Mouse (Mus musculus): ENCODE measurements around the gene Nos1ap.

GRCm38 (mm10) chr1:170371191-170371792, 218.4 kb downstream of the Nos1ap start:
- TF ChIP-seq CTCF (IDR thresholded peaks at IDR 0.05; ENCODE audit: control insufficient read depth, insufficient read depth, insufficient read length) (no peak), FOSL1 (IDR thresholded peaks at IDR 0.05; ENCODE audit: insufficient read depth, low read length, poor library complexity, severe bottlenecking) (no peak), MAX (IDR thresholded peaks at IDR 0.05) (no peak), USF1 (IDR thresholded peaks at IDR 0.05; ENCODE audit: low read depth) (no peak), CEBPB (IDR thresholded peaks at IDR 0.05; ENCODE audit: low read depth) (no peak)

Data from C2C12 (cell line).